Mouse (Mus musculus) hindbrain, embryonic 11.5 days (tissue): ENCODE data around the gene Abhd14a. TPM values are rescaled to one million over a fixed set of nuclear protein-coding genes. Genes with fewer than 3 reads are reported as not detected.

Source experiments
- ATAC-seq: fragments of 200-750 bp; cut with Nextera tagmentation; 2 replicates; pipeline ENCODE4 v1.8.0; 2017; ENCODE audit warnings: mild to moderate bottlenecking, moderate TSS enrichment, moderate library complexity; ENCODE audit not compliant: low FRiP score
- DNase-seq: peaks from one replicate; pipeline ENCODE4 v3.0.0-alpha.2; 2015; ENCODE audit warnings: low spot score
- H3K27ac ChIP-seq: fragments of 300-500 bp; sonication (generic); 2 replicates; pipeline ENCODE4 v1.5.1; 2014; ENCODE audit warnings: mild to moderate bottlenecking, low read depth, low read length
- H3K27me3 ChIP-seq: fragments of 300-500 bp; sonication (generic); 2 replicates; pipeline ENCODE4 v1.6.1; 2014; ENCODE audit warnings: mild to moderate bottlenecking, low read length, moderate library complexity, mixed read lengths; ENCODE audit not compliant: control insufficient read depth, insufficient read depth
- H3K36me3 ChIP-seq: fragments of 300-500 bp; sonication (generic); 2 replicates; pipeline ENCODE4 v1.6.1; 2014; ENCODE audit warnings: mild to moderate bottlenecking, low read length, moderate library complexity, mixed read lengths; ENCODE audit not compliant: control insufficient read depth, insufficient read depth
- H3K4me1 ChIP-seq: fragments of 300-500 bp; sonication (generic); replicated peaks from 2 replicates; pipeline ENCODE4 v1.6.1; 2014; ENCODE audit warnings: low read length, mixed read lengths; ENCODE audit not compliant: control insufficient read depth, insufficient read depth
- H3K4me2 ChIP-seq: fragments of 300-500 bp; sonication (generic); replicated peaks from 2 replicates; pipeline ENCODE4 v1.6.1; 2014; ENCODE audit warnings: mild to moderate bottlenecking, low read depth, low read length
- H3K4me3 ChIP-seq: fragments of 300-500 bp; sonication (generic); 2 replicates; pipeline ENCODE4 v1.5.1; 2014; ENCODE audit warnings: low read depth, low read length
- H3K9ac ChIP-seq: fragments of 300-500 bp; sonication (generic); 2 replicates; pipeline ENCODE4 v1.6.1; 2014; ENCODE audit warnings: low read depth, low read length
- H3K9me3 ChIP-seq: fragments of 300-500 bp; sonication (generic); 2 replicates; pipeline ENCODE4 v1.6.1; 2016; ENCODE audit warnings: low read length; ENCODE audit not compliant: control insufficient read depth
- WGBS: fragments of 180-500 bp; shearing (Covaris S2); extraction: QIAGEN DNeasy Blood & Tissue Kit; methylation state at CpG from one replicate; pipeline ENCODE4 v1.1.7; 2014; 5-methylcytosine and 5-hydroxymethylcytosine counted together
- polyA plus RNA-seq: library from polyadenylated mRNA; unstranded; fragments of >200 nt; fragmentation: Nextera tagmentation; extraction: Ambion mirVana; gene quantifications from 2 replicates; pipeline ENCODE4 v1.2.1, GENCODE M21; 2014

The Abhd14a gene
- polyA plus RNA-seq, 1 experiment from 2014 or later, result 31.2 TPM

GRCm38 (mm10) chr9:106459946-106460345 is 12.5 kb upstream of the Abhd14a start:
- Histone ChIP-seq H3K4me3 (no peak overlapping the region), H3K9ac (no peak overlapping the region), H3K4me1 (peaks cover 32% of the 10 kb centered on the region), H3K27ac (no peak overlapping the region), H3K9me3 (no peaks in the 10 kb centered on the region), H3K36me3 (peaks cover 25% of the 10 kb centered on the region), H3K4me2 (no peak overlapping the region), H3K27me3 (no peaks in the 10 kb centered on the region)
- WGBS, result 86% methylated on average over 15 of the region's 15 CpGs
- no peak for ATAC-seq
- no peak for DNase-seq

GRCm38 (mm10) chr9:106457920-106458319 is 10.4 kb upstream of the Abhd14a start:
- ATAC-seq (no peak), DNase-seq (no peak)
- H3K27ac ChIP-seq, result 0 out of 2 replicates have a peak overlapping the region, but pooled peaks have one; percentile 24
- H3K36me3 ChIP-seq, result peaks cover 18% of the 10 kb centered on the region
- H3K9ac ChIP-seq, result peak overlapping the region; percentile 93; the same call in 1 of the 2 replicates
- WGBS, result 65% methylated on average over 5 of the region's 5 CpGs
- no peaks in the 10 kb centered on the region for H3K9me3 ChIP-seq
- H3K4me2 ChIP-seq, result peak overlapping the region; percentile 97
- H3K4me1 ChIP-seq, result peaks cover 25% of the 10 kb centered on the region
- H3K4me3 ChIP-seq, result peak overlapping the region; percentile 82
- H3K27me3 ChIP-seq, result no peaks in the 10 kb centered on the region

GRCm38 (mm10) chr9:106457163-106457559 is 9.7 kb upstream of the Abhd14a start:
- Histone ChIP-seq H3K27me3 (no peaks in the 10 kb centered on the region), H3K4me1 (peaks cover 31% of the 10 kb centered on the region), H3K9ac (peak overlapping the region; percentile 93), H3K9me3 (no peaks in the 10 kb centered on the region), H3K27ac (peak overlapping the region; percentile 98), H3K4me2 (peak overlapping the region; percentile 97), H3K36me3 (peaks cover 17% of the 10 kb centered on the region), H3K4me3 (peak overlapping the region; percentile 82)
- 32% methylated on average over 9 of the region's 9 CpGs for WGBS
- ATAC-seq, result no peak
- DNase-seq, result no peak

- peak; percentile 8 for ATAC-seq
- Histone ChIP-seq H3K9me3 (no peaks in the 10 kb centered on the region), H3K4me3 (peak overlapping the region; percentile 82), H3K36me3 (peaks cover 12% of the 10 kb centered on the region; the same call in 1 of the 2 replicates), H3K9ac (peak overlapping the region; percentile 93), H3K27me3 (no peaks in the 10 kb centered on the region), H3K4me1 (peaks cover 31% of the 10 kb centered on the region), H3K4me2 (peak overlapping the region; percentile 97), H3K27ac (peak overlapping the region; percentile 98)
- 28% methylated on average over 14 of the region's 15 CpGs for WGBS
- peak; percentile 73 for DNase-seq
These were observed 9.1 kb upstream of the Abhd14a start for GRCm38 (mm10) chr9:106456325-106457162.

GRCm38 (mm10) chr9:106454888-106455681 is 7.6 kb upstream of the Abhd14a start:
- peak; percentile 15 for ATAC-seq
- under 1% methylated on average over 16 of the region's 17 CpGs for WGBS
- H3K27me3 ChIP-seq, result no peaks in the 10 kb centered on the region
- 0 out of 2 replicates have a peak, but pooled peaks cover 2% of the 10 kb centered on the region for H3K36me3 ChIP-seq
- H3K4me2 ChIP-seq, result peak overlapping the region; percentile 97
- peaks cover 31% of the 10 kb centered on the region for H3K4me1 ChIP-seq
- peak overlapping the region; percentile 98 for H3K27ac ChIP-seq
- DNase-seq, result peak; percentile 62
- no peaks in the 10 kb centered on the region for H3K9me3 ChIP-seq
- peak overlapping the region; percentile 93 for H3K9ac ChIP-seq
- peak overlapping the region; percentile 82 for H3K4me3 ChIP-seq

GRCm38 (mm10) chr9:106454071-106454761 is 6.7 kb upstream of the Abhd14a start:
- Histone ChIP-seq H3K27ac (peak overlapping the region; percentile 98), H3K4me1 (peaks cover 31% of the 10 kb centered on the region), H3K4me3 (peak overlapping the region; percentile 82), H3K36me3 (no peaks in the 10 kb centered on the region), H3K9ac (peak overlapping the region; percentile 93), H3K9me3 (no peaks in the 10 kb centered on the region), H3K4me2 (peak overlapping the region; percentile 97), H3K27me3 (no peaks in the 10 kb centered on the region)
- under 1% methylated on average over 17 of the region's 20 CpGs for WGBS
- peak; percentile 72 for DNase-seq
- ATAC-seq, result peak; percentile 10; the same call in 1 of the 2 replicates

- Histone ChIP-seq H3K4me3 (peak within 1 kb of the TSS; percentile 82), H3K4me1 (peaks cover 31% of the 10 kb centered on the region), H3K27me3 (no peaks in the 10 kb centered on the region), H3K27ac (peak within 1 kb of the TSS; percentile 98), H3K9ac (peak within 1 kb of the TSS; percentile 93), H3K9me3 (no peaks in the 10 kb centered on the region), H3K36me3 (no peaks in the 10 kb centered on the region), H3K4me2 (peak within 1 kb of the TSS; percentile 97)
- WGBS, result 0% methylated on average over 35 of the region's 74 CpGs
- DNase-seq, result peak; percentile 82
- ATAC-seq, result peak; percentile 79
These were observed 6.0 kb upstream of the Abhd14a start, which contains the start of gene Pcbp4 for GRCm38 (mm10) chr9:106453271-106454070. Pcbp4 (plus strand) TSS chr9:106453291.
